Mouse (Mus musculus) telencephalon, adult 2 months (tissue): ENCODE measurements around the gene Pdia5.

Experiments used
- DNase-seq: peaks from one replicate; pipeline ENCODE4 v3.0.0-alpha.2; 2011; ENCODE audit warnings: low read depth, low spot score

The Pdia5 gene

GRCm38 (mm10) chr16:35484526-35485233 lies 6.0 kb downstream of the Pdia5 start:
- DNase-seq = no peak

DNA sequence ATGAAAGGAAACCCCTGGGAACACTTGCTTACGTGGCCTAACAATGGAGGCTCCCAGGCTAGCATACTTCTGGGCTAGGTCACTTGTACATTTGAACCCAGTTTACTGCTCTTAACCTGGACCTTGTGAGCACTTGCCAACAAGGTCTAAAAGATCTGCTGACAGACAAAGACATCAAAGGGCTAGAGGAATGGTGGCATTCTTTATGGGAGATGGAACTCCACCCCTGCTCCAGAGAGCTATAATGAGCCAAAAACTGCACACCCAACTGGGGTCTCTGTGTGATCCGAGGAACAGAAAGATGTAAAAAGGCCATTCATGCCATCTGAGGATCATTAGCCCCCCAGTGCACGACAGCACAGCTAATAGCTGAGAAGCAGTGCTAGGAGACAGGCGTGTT lies 6.6 kb downstream of the Pdia5 start:
- no peak for DNase-seq

GRCm38 (mm10) chr16:35479301-35479700 lies 11.4 kb downstream of the Pdia5 start:
- no peak for DNase-seq

- DNase-seq = no peak
Observed at GRCm38 (mm10) chr16:35477273-35477672, 13.4 kb downstream of the Pdia5 start.

- DNase-seq = peak; percentile 48
Observed at GRCm38 (mm10) chr16:35472569-35473275, 18.0 kb downstream of the Pdia5 start.

- DNase-seq = no peak
Observed at GRCm38 (mm10) chr16:35471841-35472568, 18.7 kb downstream of the Pdia5 start.

GRCm38 (mm10) chr16:35470983-35471382 lies 19.7 kb downstream of the Pdia5 start:
- DNase-seq = no peak

DNA sequence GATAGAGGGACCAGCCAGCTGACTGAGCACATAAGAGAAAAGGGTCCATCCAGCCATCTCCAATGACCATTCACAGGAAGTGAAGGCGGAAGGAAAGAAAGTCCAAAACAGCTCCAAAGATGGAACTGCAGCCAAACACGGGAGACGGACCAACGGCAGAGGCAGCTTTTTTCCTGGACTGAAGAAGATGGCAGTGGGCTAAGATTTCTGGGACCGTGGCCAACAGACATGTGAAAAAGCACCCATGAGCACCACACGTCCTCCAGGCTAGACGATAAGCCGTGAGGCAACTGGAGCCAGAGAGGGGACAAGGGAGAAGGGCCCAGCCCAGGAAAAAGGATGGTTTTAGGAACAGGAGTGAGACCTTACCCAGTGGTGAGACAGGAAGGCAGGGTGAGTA lies 20.6 kb downstream of the Pdia5 start:
- DNase-seq = no peak

- no peak for DNase-seq
Observed at GRCm38 (mm10) chr16:35469016-35469415, 21.7 kb downstream of the Pdia5 start.

DNA sequence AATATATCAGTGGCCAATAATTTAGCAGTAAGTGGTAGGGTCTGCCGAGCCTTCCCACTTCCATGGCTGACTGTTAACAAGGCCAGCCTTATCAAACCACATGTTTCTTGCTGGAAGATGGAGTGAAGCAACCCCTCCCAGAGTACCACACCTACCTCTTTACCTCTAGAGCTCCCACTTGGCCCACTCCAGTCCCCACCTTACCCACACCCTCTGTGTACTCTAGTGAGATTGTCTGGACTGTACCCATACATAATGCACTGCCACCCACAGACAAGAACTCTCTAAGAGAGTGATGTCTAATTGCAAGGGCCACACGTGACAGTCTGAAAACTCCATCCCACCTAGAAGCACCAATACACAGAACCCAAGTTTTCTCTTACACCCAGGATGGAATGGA lies 23.6 kb downstream of the Pdia5 start:
- DNase-seq = no peak

DNA sequence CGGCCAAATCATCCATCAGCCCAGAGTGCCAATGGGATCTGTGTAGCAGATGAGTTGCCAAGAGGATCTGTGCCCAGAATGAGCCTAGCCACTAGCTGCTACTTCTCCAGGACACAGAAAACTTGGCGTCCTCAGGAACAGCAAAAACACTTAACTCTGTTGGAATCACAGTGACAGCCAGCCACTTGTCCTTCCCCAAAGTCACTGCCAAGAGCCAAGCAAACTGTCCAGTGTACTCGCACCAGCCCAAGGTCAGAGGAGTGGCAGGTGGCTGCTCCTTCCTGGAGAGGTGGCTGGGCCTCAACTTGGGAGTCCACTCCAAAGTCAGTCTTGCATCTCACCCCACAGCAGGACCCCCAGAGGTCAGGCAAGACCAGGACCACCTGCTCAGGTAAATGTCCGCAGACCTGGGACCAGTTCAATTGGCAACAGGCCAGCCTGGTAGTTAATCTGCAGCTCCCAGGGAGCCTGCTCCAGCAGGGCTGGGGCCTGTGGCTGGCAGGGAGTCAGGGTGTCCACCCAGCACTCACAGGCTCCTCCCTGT lies 24.8 kb downstream of the Pdia5 start:
- no peak for DNase-seq

DNA sequence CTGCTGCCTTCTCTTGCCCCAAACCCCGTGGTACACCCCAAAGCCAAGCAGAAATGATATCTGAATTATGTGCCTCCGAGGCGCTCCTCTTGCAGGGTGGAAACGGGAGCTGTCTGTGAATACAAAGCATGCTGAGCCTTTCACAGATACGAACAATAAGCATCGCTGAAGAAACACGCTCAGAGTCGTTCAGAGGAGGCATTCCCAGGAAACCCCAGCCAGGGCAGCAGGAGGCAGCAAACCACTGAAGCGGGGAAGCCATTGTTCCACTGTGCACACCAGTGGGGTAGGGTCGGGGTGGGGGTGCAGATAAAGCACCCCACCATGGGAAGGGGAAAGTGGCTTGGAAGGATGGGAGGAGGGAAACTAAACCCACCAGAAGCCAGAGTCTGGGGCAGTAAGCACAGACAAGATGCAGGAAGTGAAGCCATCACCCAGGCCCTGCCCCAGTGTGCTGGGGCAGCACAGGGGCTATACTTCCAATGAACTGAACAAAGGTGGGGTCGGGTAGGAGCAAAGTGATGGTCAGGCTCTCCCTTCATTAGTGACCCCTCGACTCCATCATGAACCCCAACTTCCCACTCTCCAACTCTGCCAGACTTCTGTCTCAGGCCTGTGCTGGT lies 25.9 kb downstream of the Pdia5 start:
- DNase-seq = no peak

DNA sequence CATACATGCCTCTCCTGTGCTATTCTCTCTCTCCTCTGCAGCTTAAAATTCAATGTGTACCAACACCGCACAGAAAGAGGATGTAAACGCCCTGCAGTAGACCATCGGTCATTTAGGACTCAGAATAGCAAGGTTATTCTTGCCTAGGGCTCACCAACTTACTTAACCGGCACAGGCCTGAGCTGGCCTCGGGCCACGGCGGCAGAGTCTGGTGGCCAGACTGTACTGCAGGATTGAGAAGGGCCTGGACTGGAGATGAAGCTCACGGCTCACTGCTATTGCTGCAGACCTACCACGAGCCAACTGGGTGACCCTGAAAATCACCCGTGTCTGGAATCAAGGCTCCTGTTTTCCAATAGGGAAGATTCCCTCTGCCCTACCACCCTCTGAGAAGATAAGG lies 27.0 kb downstream of the Pdia5 start:
- no peak for DNase-seq

DNA sequence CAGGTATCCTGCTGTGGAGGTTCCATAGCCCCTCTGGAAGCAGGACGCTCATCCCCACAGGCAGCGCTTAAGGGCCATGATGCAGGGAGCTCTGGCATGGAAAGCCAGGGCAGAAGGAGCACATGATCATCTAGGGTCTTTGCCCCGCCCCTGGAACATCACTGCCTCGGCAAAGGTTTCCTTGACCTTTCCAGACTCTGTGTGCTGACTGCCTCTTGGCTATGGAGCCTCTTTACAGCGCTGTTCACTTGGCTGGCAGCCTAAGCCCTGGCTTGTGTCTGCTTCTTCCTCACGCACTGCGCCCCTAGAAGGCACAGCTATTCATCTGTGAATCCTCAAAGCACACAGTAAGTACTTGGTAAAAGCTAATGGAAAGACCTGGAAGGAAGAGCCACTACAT lies 27.7 kb downstream of the Pdia5 start:
- DNase-seq = no peak

GRCm38 (mm10) chr16:35459584-35459983 lies 31.1 kb downstream of the Pdia5 start:
- no peak for DNase-seq

DNA sequence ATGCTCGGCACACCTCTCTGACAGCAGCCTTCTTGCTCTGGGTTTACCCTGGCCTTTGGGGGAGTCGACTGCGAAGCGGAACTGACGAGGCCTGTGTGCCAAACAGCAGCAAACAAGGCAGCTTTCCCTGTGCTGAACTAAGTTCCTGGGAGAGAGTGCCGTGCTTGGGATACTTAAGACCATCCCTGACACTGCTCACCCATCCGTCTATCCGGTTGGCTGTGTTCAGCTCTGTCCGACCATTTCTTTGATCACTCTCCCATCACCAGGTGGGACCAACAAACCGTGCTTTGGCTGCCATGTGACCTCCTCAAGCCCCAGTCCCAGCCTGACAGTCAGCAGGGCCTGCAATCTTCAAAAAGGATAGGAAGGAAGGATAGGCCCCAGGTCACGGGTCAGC lies 32.4 kb downstream of the Pdia5 start:
- no peak for DNase-seq

GRCm38 (mm10) chr16:35457488-35457887 lies 33.2 kb downstream of the Pdia5 start:
- DNase-seq = no peak

DNA sequence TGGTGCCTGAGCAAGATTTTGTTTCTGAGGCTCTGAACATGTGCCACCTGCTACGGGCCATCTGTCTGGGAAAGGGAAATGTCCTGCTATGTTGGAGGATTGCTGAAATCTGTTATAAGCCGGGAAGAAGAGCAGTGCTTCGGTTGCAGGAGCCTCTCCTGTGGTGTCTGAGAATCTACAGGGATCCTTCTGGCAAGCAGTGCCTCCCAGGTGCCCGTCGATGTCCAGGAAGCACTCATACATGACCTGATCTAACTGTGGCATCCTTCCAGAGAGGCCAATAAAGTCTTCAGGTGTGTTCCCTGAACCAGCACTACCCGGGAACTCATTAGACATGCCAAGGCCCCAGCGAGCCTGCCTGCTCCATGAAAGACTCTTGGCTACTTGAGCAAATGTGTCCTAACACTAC lies 33.7 kb downstream of the Pdia5 start:
- DNase-seq = no peak

DNA sequence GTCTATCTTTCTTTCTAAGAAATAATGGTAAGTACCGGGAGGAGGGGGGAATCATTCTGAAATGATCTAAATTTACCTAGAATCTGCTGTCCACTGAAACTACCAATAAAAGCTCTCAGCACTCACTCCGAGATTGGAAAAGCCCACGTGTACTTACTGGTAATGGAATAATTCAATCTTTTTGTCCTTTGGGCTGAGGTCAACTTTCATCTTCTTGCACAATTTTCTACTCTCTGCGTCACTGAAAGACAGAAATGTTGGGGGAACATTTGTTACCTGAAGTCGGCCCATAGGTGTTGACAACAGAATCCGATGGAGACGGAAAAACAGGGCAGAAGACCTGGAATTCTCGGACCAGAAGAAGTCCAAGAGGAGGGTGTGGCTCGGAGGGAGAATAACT lies 34.4 kb downstream of the Pdia5 start:
- no peak for DNase-seq

DNA sequence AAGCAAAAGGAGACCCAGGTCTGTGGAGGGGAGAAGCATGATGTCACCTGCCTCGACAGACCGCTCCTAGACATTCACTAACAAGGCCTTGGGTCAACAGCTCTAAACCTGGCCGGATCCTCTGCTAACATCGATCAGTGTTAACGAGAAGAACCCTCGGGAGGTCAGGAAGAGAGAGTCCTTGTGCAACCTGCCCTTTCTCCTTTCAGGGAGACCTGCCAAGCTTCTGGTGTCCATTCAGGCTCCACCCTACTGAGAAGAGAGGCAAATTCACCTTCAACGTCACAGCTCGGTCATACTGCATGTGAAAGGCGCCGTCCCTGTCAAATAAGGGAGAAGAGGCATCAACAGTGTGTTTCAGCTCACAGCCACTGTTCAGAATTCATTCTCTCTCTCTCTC lies 34.9 kb downstream of the Pdia5 start:
- no peak for DNase-seq

DNA sequence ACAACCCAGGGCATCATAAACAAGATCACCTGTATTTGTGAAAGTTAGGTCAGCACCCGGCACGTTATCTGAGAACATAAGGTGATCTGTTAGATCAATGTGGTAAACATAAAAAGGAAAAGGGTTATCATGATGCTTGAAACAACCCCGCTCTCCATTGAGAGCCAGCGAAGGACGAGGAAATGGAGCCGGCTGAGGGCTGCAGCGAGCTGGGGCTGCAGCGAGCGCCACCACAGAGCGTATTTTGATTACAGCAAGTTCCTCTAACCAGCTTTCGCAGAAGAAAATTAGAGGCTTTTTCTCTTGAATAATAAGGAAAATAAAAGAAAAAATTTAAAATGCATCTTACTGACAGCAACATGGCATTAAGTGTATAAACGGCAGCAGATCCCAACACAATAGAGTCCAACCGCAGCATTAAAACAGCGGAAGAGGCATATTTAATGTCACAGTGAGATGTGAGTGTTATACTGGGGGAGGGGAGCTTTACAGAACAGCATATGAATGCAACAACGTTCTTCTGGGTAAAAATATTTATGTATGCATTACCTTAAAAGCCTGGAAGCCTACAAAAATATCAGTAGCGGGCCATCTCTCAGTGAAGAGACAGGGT lies 40.5 kb downstream of the Pdia5 start:
- no peak for DNase-seq

DNA sequence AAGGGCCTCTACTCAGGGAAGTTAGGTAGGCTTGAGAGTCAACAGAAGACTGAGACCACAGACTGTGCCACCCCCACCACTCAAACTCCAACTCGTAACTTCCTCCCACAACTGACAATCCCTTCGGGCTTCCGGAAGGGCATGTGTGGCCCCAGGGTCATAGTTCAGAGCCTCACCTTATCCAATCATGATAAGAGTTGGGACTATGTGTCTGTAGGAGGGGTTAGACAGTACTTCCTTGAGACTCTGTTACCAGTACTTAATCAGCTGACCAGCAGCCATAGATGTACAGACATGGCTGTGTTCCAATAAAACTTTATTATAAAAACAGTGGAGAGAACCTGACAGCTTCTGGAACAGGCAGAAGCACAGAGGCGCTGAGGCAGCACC lies 48.7 kb downstream of the Pdia5 start:
- no peak for DNase-seq
